Mouse (Mus musculus): ENCODE data around the gene Heatr5a. TPM values are rescaled to one million over a fixed set of nuclear protein-coding genes. Genes with fewer than 3 reads are reported as not detected.

Gene Heatr5a
- total RNA-seq, 1 experiment, result 20.9 TPM

DNA sequence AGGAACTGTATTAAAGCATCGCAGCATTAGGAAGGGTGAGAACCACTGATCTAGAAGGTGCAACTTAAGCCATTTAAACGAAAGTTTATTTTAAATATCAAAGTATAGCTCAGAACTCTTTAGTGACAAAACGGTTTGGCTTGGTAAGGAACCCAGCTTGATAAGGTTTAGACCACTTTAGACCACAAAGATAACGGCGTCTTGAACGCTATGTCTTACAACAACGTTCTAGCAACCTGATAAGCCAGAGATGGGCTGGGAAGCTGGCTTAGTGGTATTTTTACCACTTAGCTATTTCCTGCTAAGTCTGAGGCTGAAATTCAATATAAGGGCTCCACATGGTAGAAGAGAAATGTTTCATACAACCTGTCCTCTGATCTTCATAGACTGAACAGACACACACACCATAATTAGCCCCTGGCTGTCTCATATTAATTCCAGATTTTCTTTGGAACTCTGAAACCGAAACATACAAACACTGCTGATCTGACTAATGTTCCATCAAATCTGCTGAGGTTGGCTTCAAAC, 114.3 kb downstream of the Heatr5a start:
- Histone ChIP-seq H3K36me3 (ENCODE audit: control insufficient read depth, insufficient read depth, low read length, poor library complexity, severe bottlenecking) (no peaks in the 10 kb centered on the region), H3K9ac (ENCODE audit: insufficient read depth, low read depth, low read length, poor library complexity, severe bottlenecking) (no peak overlapping the region), H3K9me3 (ENCODE audit: control insufficient read depth, insufficient read depth, low read depth, low read length) (no peaks in the 10 kb centered on the region), H3K4me1 (ENCODE audit: control insufficient read depth in 2 of 2, insufficient read depth in 2 of 2, low read length in 2 of 2, poor library complexity in 1 of 2) (peaks cover 5 to 10% of the 10 kb centered on the region in 2 experiments; a peak in 3 of 4 replicates), H3K4me3 (ENCODE audit: insufficient read depth in 1 of 2, low read depth in 1 of 2, low read length in 2 of 2, poor library complexity in 1 of 2, severe bottlenecking in 1 of 2) (no peak overlapping the region), H3K27ac (ENCODE audit: insufficient read depth, low read depth, low read length, poor library complexity, severe bottlenecking) (no peak overlapping the region)
- no peak for DNase-seq (ENCODE audit: low read depth, low spot score)
- in situ Hi-C loops (cut with MboI; ENCODE audit: low sequenced_read_pairs in 2 of 2, unreplicated experiment in 2 of 2), result no loop called here
- TF ChIP-seq ZC3H11A (IDR thresholded peaks at IDR 0.05; ENCODE audit: borderline replicate concordance, low read depth, low read length), result no peak
- no peak for TF ChIP-seq HCFC1 (IDR thresholded peaks at IDR 0.05; ENCODE audit: borderline replicate concordance, insufficient read depth, low read length)
- no peak for TF ChIP-seq CHD2 (IDR thresholded peaks at IDR 0.05; ENCODE audit: low read depth, low read length)
- no peak for TF ChIP-seq MAFK (IDR thresholded peaks at IDR 0.05; ENCODE audit: insufficient read depth, low read depth, low read length)
- TF ChIP-seq ZNF384 (IDR thresholded peaks at IDR 0.05; ENCODE audit: low read depth, low read length), result no peak

DNA sequence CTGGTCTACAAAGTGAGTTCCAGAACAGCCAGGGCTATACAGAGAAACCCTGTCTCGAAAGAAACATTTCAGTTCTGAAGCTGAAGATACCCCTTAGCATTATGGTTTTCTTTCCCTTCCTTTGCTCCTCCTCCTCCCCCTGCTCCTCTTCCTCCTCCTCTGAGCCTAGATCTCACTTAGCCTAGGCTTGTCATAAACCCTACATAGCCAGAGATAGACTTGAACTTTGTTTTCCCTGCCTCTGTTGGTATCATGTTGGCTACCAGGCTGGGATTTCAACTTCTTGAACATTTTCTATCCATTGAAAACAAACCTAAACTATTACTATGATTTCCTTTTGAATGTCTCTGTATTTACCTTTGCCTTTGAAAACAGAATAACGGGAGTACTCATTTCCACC, 115.2 kb downstream of the Heatr5a start:
- TF ChIP-seq ZNF384 (IDR thresholded peaks at IDR 0.05; ENCODE audit: low read depth, low read length) (no peak), CHD2 (IDR thresholded peaks at IDR 0.05; ENCODE audit: low read depth, low read length) (no peak), ZC3H11A (IDR thresholded peaks at IDR 0.05; ENCODE audit: borderline replicate concordance, low read depth, low read length) (no peak), HCFC1 (IDR thresholded peaks at IDR 0.05; ENCODE audit: borderline replicate concordance, insufficient read depth, low read length) (no peak), MAFK (IDR thresholded peaks at IDR 0.05; ENCODE audit: insufficient read depth, low read depth, low read length) (no peak)
- H3K9me3 ChIP-seq (ENCODE audit: control insufficient read depth, insufficient read depth, low read depth, low read length), result no peaks in the 10 kb centered on the region
- H3K4me3 ChIP-seq (ENCODE audit: insufficient read depth in 1 of 2, low read depth in 1 of 2, low read length in 2 of 2, poor library complexity in 1 of 2, severe bottlenecking in 1 of 2), result no peak overlapping the region
- H3K36me3 ChIP-seq (ENCODE audit: control insufficient read depth, insufficient read depth, low read length, poor library complexity, severe bottlenecking), result no peaks in the 10 kb centered on the region
- H3K9ac ChIP-seq (ENCODE audit: insufficient read depth, low read depth, low read length, poor library complexity, severe bottlenecking), result no peak overlapping the region
- in situ Hi-C loops (cut with MboI; ENCODE audit: low sequenced_read_pairs in 2 of 2, unreplicated experiment in 2 of 2), result no loop called here
- no peak for DNase-seq (ENCODE audit: low read depth, low spot score)
- H3K27ac ChIP-seq (ENCODE audit: insufficient read depth, low read depth, low read length, poor library complexity, severe bottlenecking), result no peak overlapping the region
- peaks cover 5 to 10% of the 10 kb centered on the region in 2 experiments; a peak in 3 of 4 replicates for H3K4me1 ChIP-seq (ENCODE audit: control insufficient read depth in 2 of 2, insufficient read depth in 2 of 2, low read length in 2 of 2, poor library complexity in 1 of 2)

DNA sequence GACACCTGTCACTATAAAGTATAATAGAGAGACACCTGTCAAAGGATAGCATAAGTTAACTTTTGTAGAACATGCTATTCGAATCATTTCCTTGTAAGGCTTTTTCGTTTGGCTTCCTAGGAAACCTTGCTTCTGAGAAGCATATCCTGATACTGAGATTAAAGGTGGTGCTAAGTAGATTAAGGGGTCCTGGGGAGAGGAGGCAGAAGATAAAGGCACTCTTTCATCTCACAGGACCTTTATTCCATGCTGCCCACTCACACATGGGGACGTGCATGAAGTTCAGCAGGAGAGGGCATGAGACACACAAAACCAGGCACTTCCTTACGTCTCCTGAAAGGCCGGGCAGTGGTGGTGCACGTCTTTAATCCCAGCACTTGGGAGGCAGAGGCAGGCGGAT, 115.7 kb downstream of the Heatr5a start:
- Histone ChIP-seq H3K4me3 (ENCODE audit: insufficient read depth in 1 of 2, low read depth in 1 of 2, low read length in 2 of 2, poor library complexity in 1 of 2, severe bottlenecking in 1 of 2) (no peak overlapping the region), H3K9ac (ENCODE audit: insufficient read depth, low read depth, low read length, poor library complexity, severe bottlenecking) (no peak overlapping the region), H3K36me3 (ENCODE audit: control insufficient read depth, insufficient read depth, low read length, poor library complexity, severe bottlenecking) (no peaks in the 10 kb centered on the region), H3K4me1 (ENCODE audit: control insufficient read depth in 2 of 2, insufficient read depth in 2 of 2, low read length in 2 of 2, poor library complexity in 1 of 2) (peaks cover 5 to 10% of the 10 kb centered on the region in 2 experiments; a peak in 3 of 4 replicates), H3K9me3 (ENCODE audit: control insufficient read depth, insufficient read depth, low read depth, low read length) (no peaks in the 10 kb centered on the region), H3K27ac (ENCODE audit: insufficient read depth, low read depth, low read length, poor library complexity, severe bottlenecking) (no peak overlapping the region)
- no peak for TF ChIP-seq CHD2 (IDR thresholded peaks at IDR 0.05; ENCODE audit: low read depth, low read length)
- TF ChIP-seq MAFK (IDR thresholded peaks at IDR 0.05; ENCODE audit: insufficient read depth, low read depth, low read length), result no peak
- TF ChIP-seq HCFC1 (IDR thresholded peaks at IDR 0.05; ENCODE audit: borderline replicate concordance, insufficient read depth, low read length), result no peak
- TF ChIP-seq ZC3H11A (IDR thresholded peaks at IDR 0.05; ENCODE audit: borderline replicate concordance, low read depth, low read length), result no peak
- TF ChIP-seq ZNF384 (IDR thresholded peaks at IDR 0.05; ENCODE audit: low read depth, low read length), result no peak
- in situ Hi-C loops (cut with MboI; ENCODE audit: low sequenced_read_pairs in 2 of 2, unreplicated experiment in 2 of 2), result no loop called here
- DNase-seq (ENCODE audit: low read depth, low spot score), result no peak

DNA sequence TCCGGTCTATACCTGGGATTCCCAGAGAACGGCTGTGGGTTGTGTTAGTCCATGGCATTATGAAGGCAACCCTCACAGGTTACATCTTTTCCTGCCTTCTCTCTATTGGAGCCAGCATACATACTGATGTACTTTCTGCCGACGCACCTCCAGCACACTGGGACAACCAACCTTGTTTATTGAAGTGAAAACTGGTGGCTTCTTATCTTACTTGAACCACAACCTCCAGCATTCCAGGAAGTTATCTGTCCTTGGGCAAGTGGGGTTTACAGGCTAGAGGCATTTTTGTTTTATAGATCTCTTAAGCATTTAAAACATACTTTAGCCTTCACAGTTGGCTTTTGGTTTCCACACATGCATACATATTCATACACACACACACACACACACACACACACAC, 119.5 kb downstream of the Heatr5a start:
- Histone ChIP-seq H3K27ac (ENCODE audit: insufficient read depth, low read depth, low read length, poor library complexity, severe bottlenecking) (no peak overlapping the region), H3K4me3 (ENCODE audit: insufficient read depth in 1 of 2, low read depth in 1 of 2, low read length in 2 of 2, poor library complexity in 1 of 2, severe bottlenecking in 1 of 2) (no peak overlapping the region)
- in situ Hi-C loops (cut with MboI; ENCODE audit: low sequenced_read_pairs in 2 of 2, unreplicated experiment in 2 of 2), result no loop called here

More for the DNA sequence above, 119.5 kb downstream of the Heatr5a start:
- H3K9ac ChIP-seq (ENCODE audit: insufficient read depth, low read depth, low read length, poor library complexity, severe bottlenecking), result no peak overlapping the region
- H3K36me3 ChIP-seq (ENCODE audit: control insufficient read depth, insufficient read depth, low read length, poor library complexity, severe bottlenecking), result no peaks in the 10 kb centered on the region
- H3K4me1 ChIP-seq (ENCODE audit: control insufficient read depth in 2 of 2, insufficient read depth in 2 of 2, low read length in 2 of 2, poor library complexity in 1 of 2), result 0 out of 4 replicates have a peak, but pooled peaks cover 0 to 1% of the 10 kb centered on the region in 2 experiments
- no peaks in the 10 kb centered on the region for H3K9me3 ChIP-seq (ENCODE audit: control insufficient read depth, insufficient read depth, low read depth, low read length)
- TF ChIP-seq HCFC1 (IDR thresholded peaks at IDR 0.05; ENCODE audit: borderline replicate concordance, insufficient read depth, low read length) (no peak), ZC3H11A (IDR thresholded peaks at IDR 0.05; ENCODE audit: borderline replicate concordance, low read depth, low read length) (no peak), ZNF384 (IDR thresholded peaks at IDR 0.05; ENCODE audit: low read depth, low read length) (no peak), MAFK (IDR thresholded peaks at IDR 0.05; ENCODE audit: insufficient read depth, low read depth, low read length) (no peak), CHD2 (IDR thresholded peaks at IDR 0.05; ENCODE audit: low read depth, low read length) (no peak)
- no peak for DNase-seq (ENCODE audit: low read depth, low spot score)
